Mouse (Mus musculus) thymus, adult 2 months (tissue): Measurements from ENCODE around the gene Zfp609. TPM values are rescaled to one million over a fixed set of nuclear protein-coding genes. Genes with fewer than 3 reads are reported as not detected.

Experiments
- DNase-seq: peaks from one replicate; pipeline ENCODE4 v3.0.0; 2021
- H3K27ac ChIP-seq: fragments of 200-500 bp; 2 replicates; pipeline ENCODE4 v1.5.1; 2012; ENCODE audit warnings: low read length, control low read depth; ENCODE audit not compliant: control insufficient read depth, insufficient read depth
- H3K27me3 ChIP-seq: fragments of 200-500 bp; 2 replicates; pipeline ENCODE4 v1.6.1; 2012; ENCODE audit warnings: mild to moderate bottlenecking, low read length, moderate library complexity, mixed read lengths; ENCODE audit not compliant: control insufficient read depth, insufficient read depth
- H3K36me3 ChIP-seq: fragments of 200-500 bp; 2 replicates; pipeline ENCODE4 v1.6.1; 2012; ENCODE audit warnings: mild to moderate bottlenecking, low read length, moderate library complexity; ENCODE audit not compliant: control insufficient read depth, insufficient read depth
- H3K4me1 ChIP-seq: fragments of 200-500 bp; replicated peaks from 2 replicates; pipeline ENCODE4 v1.6.1; 2012; ENCODE audit warnings: low read length; ENCODE audit not compliant: control insufficient read depth, insufficient read depth
- H3K4me3 ChIP-seq: fragments of 200-500 bp; 2 replicates; pipeline ENCODE4 v1.5.1; 2012; ENCODE audit warnings: mild to moderate bottlenecking, low read length, control low read depth, moderate library complexity; ENCODE audit not compliant: control insufficient read depth, insufficient read depth
- CTCF ChIP-seq: fragments of 200-500 bp; IDR thresholded peaks from 2 replicates; pipeline ENCODE4 v1.5.1; 2012; ENCODE audit warnings: mild to moderate bottlenecking, control low read depth, low read length, moderate library complexity, borderline replicate concordance; ENCODE audit not compliant: control insufficient read depth, poor library complexity, insufficient read depth; ENCODE audit errors: extremely low read depth
- POLR2A ChIP-seq: fragments of 200-500 bp; IDR thresholded peaks from 2 replicates; pipeline ENCODE4 v1.6.1; 2012; ENCODE audit warnings: mild to moderate bottlenecking, low read length, control low read depth, moderate library complexity; ENCODE audit not compliant: control insufficient read depth, poor library complexity, insufficient read depth; ENCODE audit errors: extremely low read depth
- WGBS: fragments of 180-500 bp; shearing (Covaris S2); methylation state at CpG from one replicate; pipeline ENCODE4 v1.1.7; 2018; 5-methylcytosine and 5-hydroxymethylcytosine counted together
- polyA plus RNA-seq: library from polyadenylated mRNA; depleted of rRNA; stranded (reverse); fragments of >200 nt; gene quantifications from 2 replicates; pipeline ENCODE4 v1.2.3, GENCODE M21; 2012

The Zfp609 gene
- polyA plus RNA-seq, 1 experiment = 8.0 TPM

DNA sequence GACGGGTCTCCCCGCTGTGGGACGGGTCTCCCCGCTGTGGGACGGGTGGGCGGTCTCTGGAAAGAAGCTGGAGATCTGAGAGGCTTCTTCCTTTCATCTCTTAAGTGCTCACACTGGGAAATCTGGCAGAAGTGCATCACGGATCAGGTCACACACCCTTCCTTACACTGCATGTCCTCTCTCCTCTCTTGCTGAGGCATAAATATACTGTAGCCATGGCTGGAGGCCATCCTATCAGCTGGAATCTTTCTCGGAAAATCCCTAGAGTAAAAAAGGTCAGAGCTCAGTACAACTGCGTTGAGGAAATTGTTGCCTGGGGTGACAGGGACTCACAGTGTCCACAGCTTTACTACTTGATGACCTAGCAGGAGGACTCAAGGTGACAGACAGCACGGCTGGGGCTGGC lies 106.2 kb downstream of the Zfp609 start:
- WGBS = 94% methylated on average over 10 of the region's 10 CpGs

DNA sequence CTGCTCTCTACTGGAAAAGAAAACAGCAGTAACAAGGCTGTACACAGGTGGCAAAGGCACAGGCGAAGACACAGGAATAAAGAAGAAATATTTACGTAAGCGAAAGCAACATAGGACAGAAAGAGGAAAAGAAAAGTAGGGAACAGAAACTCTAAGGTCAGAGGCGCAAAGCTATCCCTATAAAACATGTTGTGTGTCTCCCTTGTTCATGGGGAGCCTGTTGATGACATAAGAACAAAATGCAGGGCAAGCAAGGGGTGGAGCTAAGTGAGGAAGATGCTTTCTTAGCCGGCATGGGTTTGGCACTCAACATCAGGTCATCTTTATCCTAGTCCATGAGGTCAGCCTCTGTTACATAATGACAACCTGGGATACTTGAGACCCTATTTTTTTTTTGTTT lies 109.2 kb downstream of the Zfp609 start:
- no peaks in the 10 kb centered on the region for H3K27me3 ChIP-seq
- H3K4me3 ChIP-seq = no peak overlapping the region
- 88% methylated on average over 5 of the region's 5 CpGs for WGBS
- TF ChIP-seq POLR2A = no peak
- TF ChIP-seq CTCF = no peak
- DNase-seq = no peak
- H3K4me1 ChIP-seq = no peaks in the 10 kb centered on the region
- no peak overlapping the region for H3K27ac ChIP-seq
- no peaks in the 10 kb centered on the region for H3K36me3 ChIP-seq

More for the DNA sequence above, 106.2 kb downstream of the Zfp609 start:
- no peaks in the 10 kb centered on the region for H3K4me1 ChIP-seq
- no peaks in the 10 kb centered on the region for H3K27me3 ChIP-seq
- no peak overlapping the region for H3K4me3 ChIP-seq
- TF ChIP-seq CTCF = no peak
- no peak for TF ChIP-seq POLR2A
- no peaks in the 10 kb centered on the region for H3K36me3 ChIP-seq
- H3K27ac ChIP-seq = no peak overlapping the region
- DNase-seq = no peak

DNA sequence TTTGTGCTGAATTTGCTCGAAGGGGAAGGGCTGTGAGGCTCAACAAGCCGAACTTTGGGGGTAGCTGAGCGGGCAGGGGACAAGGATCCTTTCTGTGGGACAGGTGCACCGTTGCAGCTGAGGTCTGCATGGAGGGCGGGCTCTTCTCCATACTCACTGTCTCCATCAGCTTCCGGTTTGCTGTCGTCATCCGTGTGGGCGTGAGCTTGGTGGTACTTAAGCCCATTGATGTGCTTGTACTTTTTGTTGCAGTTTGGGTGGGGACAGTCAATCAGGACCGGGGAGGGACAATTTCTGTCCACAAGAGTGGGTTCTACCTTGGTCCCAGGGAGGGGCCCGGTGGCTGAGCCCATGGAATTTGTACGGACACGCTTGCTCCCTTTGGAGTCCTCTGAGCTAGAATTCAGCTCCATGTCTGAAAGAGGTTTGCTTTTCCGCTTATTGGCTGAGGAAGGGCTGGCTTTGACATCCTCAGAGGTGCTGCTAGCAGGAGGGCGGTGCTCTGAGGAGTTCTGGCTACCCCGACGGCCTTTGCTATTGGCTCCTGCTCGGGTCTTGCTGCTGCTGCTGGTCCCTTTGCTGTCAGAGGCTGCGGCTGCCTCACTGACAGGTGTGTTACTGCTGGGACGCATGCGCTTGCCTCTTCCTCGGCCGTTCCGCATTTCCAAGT lies 123.3 kb downstream of the Zfp609 start:
- H3K36me3 ChIP-seq = peaks cover 17% of the 10 kb centered on the region; the same call in 1 of the 2 replicates
- TF ChIP-seq CTCF = no peak
- no peak for TF ChIP-seq POLR2A
- no peak for DNase-seq
- H3K4me3 ChIP-seq = no peak overlapping the region
- no peak overlapping the region for H3K27ac ChIP-seq
- 97% methylated on average over 24 of the region's 24 CpGs for WGBS
- H3K27me3 ChIP-seq = no peaks in the 10 kb centered on the region
- H3K4me1 ChIP-seq = no peaks in the 10 kb centered on the region

DNA sequence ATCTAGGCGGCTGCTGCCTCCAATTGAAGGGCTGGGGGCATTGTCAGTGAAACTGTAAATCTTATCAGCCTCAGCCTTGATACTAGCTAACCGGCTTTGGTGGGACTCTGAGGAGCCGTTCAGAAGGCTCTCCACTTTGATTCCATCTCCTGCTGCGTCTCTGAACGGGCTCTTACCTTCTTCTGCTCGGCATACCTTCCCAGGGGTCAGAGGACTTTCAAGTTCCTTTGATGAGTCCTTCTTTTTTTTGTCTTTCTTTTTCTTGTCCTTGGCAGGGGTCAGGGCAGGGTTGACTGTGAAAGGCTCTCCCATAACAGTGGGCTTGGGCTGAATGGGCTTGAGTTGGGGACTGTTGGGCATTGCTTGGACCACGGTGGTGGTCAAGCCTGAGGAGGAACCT lies 124.1 kb downstream of the Zfp609 start:
- Histone ChIP-seq H3K27me3 (no peaks in the 10 kb centered on the region), H3K36me3 (peaks cover 17% of the 10 kb centered on the region; the same call in 1 of the 2 replicates)
- 97% methylated on average over 7 of the region's 7 CpGs for WGBS

DNA sequence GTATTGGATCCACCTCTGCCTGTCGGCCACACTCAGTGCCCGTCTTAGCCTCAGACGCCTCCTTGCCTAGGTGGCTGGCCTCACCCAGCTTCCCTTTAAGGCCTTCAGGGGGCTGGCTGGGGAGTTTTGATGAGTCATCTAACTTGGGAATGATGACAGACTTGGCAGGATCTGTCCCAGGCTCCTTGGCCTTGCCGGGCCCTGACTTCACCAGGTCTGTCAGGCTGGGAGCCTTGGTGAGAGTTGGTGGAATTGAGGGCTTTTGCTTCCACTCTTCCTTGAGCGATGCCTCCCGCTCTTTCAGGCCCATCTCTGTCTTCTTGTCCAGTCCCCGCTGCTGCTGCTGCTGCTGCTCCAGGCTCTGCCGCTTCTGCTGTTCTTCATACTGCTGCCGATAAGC lies 125.1 kb downstream of the Zfp609 start:
- peaks cover 17% of the 10 kb centered on the region; the same call in 1 of the 2 replicates for H3K36me3 ChIP-seq
- no peak for DNase-seq
- H3K27ac ChIP-seq = no peak overlapping the region
- WGBS = 98% methylated on average over 9 of the region's 9 CpGs
- no peak overlapping the region for H3K4me3 ChIP-seq
- H3K27me3 ChIP-seq = no peaks in the 10 kb centered on the region
- no peak for TF ChIP-seq CTCF
- no peak for TF ChIP-seq POLR2A
- no peaks in the 10 kb centered on the region for H3K4me1 ChIP-seq

More for the DNA sequence above, 124.1 kb downstream of the Zfp609 start:
- no peak for TF ChIP-seq CTCF
- TF ChIP-seq POLR2A = no peak
- H3K27ac ChIP-seq = no peak overlapping the region
- no peak for DNase-seq
- H3K4me1 ChIP-seq = no peaks in the 10 kb centered on the region
- no peak overlapping the region for H3K4me3 ChIP-seq

DNA sequence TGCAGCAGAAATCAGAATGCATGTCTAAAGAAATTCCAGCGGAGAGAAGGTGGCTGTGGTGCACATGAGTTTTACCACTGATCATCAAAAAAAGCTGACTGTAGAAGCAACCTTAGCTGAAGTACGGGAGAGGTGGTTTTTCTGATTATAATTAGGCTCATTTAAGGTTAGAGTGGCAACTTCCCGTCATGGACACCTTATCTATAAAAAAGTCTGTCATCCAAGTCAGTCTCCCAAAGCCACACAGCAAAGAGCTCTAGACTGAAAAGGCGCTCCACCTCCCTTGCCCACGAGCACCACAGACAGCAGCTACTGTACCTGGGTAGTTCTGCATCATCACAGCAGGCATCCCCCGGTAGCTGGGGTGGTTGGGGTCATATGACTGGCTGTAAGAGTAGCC lies 126.9 kb downstream of the Zfp609 start:
- WGBS = 95% methylated on average over 6 of the region's 6 CpGs
- Histone ChIP-seq H3K4me3 (no peak overlapping the region), H3K27me3 (no peaks in the 10 kb centered on the region), H3K4me1 (no peaks in the 10 kb centered on the region), H3K36me3 (peaks cover 20% of the 10 kb centered on the region; the same call in 1 of the 2 replicates), H3K27ac (no peak overlapping the region)
- no peak for DNase-seq
- TF ChIP-seq CTCF (no peak), POLR2A (no peak)

DNA sequence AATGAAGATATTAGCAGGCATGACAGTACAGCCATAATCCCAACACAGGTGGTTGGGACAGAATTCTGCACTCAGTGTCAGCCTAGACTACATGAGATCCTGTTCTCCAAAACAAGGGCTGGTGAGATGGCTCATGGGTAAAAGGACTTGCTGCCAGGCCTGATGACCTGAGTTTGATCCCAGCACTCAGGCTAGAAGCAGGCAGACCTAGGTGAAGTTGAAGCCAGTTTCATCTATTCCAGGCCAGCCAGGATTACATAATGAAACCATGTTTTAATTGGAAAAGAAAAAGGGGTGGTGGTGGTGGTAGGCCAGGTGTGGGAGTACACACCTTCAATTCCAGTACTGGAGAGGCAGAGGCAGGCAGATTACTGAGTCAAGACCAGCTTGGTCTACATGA lies 129.4 kb downstream of the Zfp609 start:
- no peak for DNase-seq
- H3K36me3 ChIP-seq = peaks cover 14% of the 10 kb centered on the region; the same call in 1 of the 2 replicates
- H3K4me3 ChIP-seq = no peak overlapping the region
- H3K27me3 ChIP-seq = no peaks in the 10 kb centered on the region
- no peak overlapping the region for H3K27ac ChIP-seq
- no peaks in the 10 kb centered on the region for H3K4me1 ChIP-seq
- TF ChIP-seq CTCF = no peak
- no peak for TF ChIP-seq POLR2A
